Mouse (Mus musculus) C2C12 (cell line): ENCODE results near the gene Fbxw4.

Experiments used
- CEBPB ChIP-seq: IDR thresholded peaks from one replicate; pipeline ENCODE4 v1.6.1; 2011; ENCODE audit warnings: low read depth, mild to moderate bottlenecking, control low read depth, moderate library complexity
- CTCF ChIP-seq: IDR thresholded peaks from one replicate; pipeline ENCODE4 v1.5.1; 2011; ENCODE audit not compliant: control insufficient read depth, insufficient read depth, insufficient read length
- FOSL1 ChIP-seq: IDR thresholded peaks from one replicate; pipeline ENCODE4 v1.8.0; 2011; ENCODE audit warnings: mild to moderate bottlenecking, low read length; ENCODE audit not compliant: poor library complexity, insufficient read depth, severe bottlenecking
- MAX ChIP-seq: IDR thresholded peaks from one replicate; pipeline ENCODE4 v1.6.1; 2011; ENCODE audit warnings: mild to moderate bottlenecking, control low read depth
- MYOD1 ChIP-seq: IDR thresholded peaks from one replicate; pipeline ENCODE4 v1.6.1; 2011; ENCODE audit warnings: low read depth; ENCODE audit not compliant: control insufficient read depth, insufficient read length
- USF1 ChIP-seq: IDR thresholded peaks from one replicate; pipeline ENCODE4 v1.6.1; 2011; ENCODE audit warnings: low read depth, mild to moderate bottlenecking, control low read depth, moderate library complexity

DNA sequence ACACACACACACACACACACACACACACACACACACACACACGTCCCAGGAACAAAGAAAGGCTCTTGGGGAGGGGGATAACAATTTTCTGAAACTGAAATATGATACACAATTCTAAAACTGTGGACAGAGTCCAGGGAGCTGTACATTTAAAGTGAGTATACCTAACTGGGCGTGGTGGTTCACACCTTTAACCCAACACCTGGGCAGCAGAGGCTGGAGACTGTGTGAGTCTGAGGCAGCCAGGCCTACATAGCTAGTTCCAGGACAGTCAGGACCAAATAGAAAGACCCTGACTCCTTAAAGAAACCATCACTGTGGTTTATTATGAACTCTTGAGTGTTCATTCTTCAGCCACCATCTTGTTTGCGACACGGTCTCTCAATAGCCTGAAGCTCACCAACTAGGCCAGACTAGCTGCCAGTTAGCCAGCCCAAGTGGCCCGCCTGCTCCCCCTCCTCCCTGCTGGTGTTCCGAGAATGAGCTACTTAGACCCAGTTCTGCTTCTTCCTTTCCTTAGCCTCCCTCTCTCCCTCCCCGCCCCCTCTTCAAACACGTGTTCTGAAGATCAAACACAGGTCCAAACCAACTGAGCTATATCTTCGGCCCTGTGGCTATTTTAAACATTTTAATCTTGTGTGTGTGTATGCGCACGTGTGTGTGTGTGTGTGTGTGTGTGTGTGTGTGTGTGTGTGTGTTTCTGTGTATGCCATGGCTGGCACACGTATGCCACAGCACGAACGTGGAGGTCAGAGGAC is 40.2 kb downstream of the Fbxw4 start:
- TF ChIP-seq CTCF (no peak), USF1 (no peak), MAX (no peak), FOSL1 (no peak), MYOD1 (no peak), CEBPB (no peak)
